Mouse (Mus musculus) testis, postnatal 10 days (tissue): ENCODE data around the gene Zfp872.
A peak's percentile ranks its signal among the peaks of the same experiment; 100 is the strongest.
"Not testable (repeated sequence)": the region's sequence is repeated elsewhere in the genome, so short reads cannot be mapped to it uniquely, and the experiment has no call there.

Experiments used
- DNase-seq: peaks from one replicate; pipeline ENCODE4 v3.0.0; 2021; ENCODE audit warnings: low spot score

The Zfp872 gene

DNA sequence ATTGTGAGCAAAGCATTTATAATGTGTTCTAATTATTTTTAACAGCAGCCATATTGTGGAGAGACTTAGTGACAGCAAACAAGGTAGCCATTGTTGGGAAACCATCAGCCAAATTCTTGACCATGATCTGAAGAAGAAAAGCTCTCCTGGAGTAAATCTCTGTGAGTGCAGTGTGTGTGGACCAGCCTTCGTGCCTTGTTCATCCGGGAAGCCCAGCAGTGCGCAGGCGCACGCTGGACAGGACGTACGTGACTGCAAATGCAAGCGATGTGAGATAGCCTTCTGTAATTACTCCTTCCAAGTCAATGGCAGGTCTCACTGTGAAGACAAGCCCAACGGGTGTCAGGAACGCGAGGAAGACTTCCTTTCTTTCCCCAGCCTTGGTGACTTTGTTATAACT is 18.6 kb upstream of the Zfp872 start:
- no peak for DNase-seq

DNA sequence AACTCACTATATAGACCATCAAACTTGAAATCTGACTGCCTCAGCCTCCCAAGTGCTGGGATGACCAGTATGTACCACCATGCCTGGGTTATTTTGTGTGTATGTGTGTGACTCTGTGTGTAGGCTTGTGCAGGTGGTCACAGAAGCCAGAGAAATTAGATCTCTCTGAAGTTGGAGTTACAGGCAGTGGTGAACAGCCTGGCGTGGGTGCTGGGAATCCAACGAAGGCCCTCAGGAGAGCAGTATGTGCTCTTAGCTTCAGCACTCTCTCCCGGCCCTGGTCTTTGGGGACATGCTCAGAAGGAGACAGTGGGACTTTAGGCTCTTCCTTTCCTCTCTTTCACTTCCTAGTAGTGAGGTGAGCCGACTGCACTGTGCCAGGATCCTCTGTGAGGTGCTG is 15.6 kb upstream of the Zfp872 start:
- DNase-seq, result no peak

- no peak for DNase-seq
Observed at GRCm38 (mm10) chr9:22196412-22196811, 8.5 kb downstream of the Zfp872 start.

DNA sequence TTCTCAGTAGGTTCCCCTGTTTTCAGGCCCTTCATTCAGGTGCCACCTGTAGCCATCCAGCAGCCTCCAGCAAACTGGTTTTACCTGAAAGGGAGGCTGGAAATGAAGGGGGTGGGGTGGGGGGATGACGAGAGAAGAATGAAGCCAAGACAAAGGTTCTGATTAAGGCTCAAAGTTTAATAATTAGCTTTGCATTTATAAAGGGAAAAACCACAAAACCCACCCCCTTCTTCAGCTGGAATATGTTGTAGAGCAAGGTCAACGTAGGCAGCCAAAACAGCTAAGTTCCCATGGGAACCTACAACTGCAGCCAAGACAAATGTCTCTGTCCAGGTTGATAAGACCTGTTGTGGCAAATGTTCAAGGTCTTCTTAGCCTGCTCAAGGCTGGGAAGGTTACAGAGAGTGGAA is 25.9 kb downstream of the Zfp872 start:
- no peak for DNase-seq

GRCm38 (mm10) chr9:22214549-22214948 is 26.7 kb downstream of the Zfp872 start:
- no peak for DNase-seq

- DNase-seq, result no peak
Observed at GRCm38 (mm10) chr9:22216705-22217104, 28.8 kb downstream of the Zfp872 start.

- DNase-seq, result no peak
Observed at GRCm38 (mm10) chr9:22217858-22218493, 30.1 kb downstream of the Zfp872 start.

DNA sequence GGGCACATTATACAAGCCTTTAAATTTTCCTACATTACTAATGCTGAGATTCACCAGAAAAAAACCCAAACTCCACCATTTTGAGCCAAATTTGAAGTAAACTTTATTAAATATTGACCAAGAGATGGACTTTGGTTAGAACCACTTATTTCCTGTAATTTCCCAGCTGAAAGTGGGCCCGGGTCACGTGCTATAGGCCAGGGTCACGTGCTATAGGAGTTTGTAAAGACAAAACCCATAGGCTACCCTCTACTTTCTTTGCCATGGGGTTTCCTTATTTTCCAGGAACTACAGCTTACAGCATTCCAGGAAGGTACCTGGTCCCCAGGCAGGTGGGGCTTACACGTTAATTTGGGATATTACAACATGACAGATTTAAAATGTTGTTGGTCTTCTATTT is 36.2 kb downstream of the Zfp872 start:
- no peak for DNase-seq

DNA sequence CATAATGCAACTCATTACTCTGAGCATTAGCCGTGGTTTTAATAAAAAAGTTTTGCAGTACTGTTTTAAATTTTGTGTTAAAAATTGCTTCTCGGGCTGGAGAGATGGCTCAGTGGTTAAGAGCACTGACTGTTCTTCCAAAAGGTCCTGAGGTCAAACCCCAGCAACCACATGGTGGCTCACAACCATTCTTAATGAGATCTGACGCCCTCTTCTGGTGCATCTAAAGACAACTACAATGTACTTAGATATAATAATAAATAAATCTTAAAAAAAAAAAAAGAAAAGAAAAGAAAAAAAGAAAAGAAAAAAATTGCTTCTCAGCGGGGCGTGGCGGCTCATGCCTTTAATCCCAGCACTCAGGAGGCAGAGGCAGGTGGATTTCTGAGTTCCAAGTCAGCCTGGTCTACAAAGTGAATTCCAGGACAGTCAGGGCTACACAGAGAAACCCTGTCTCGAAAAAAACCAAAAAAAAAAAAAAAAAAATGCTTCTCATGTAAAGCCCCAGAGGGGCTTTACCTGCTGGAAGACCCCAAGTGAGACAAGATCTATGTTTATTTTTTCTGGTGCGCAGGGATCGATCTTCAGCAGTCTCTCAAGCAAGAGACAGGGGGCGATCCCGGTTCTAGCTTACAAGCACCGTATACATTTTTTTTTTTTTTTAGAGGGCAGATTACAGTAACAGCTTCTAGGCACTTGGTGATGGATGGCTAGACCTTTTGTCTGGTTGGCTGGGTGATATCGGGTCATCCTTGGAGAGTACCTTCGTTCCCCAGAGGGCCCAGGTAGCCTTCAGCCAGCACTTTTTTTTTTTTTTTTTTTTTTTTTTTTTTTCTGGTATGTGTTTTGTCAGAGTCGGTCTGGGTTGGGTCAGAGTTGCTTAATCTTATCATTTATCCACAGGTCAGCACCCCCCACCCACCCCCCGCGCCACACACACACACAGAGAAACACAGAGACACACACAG is 36.9 kb downstream of the Zfp872 start:
- no peak for DNase-seq

DNA sequence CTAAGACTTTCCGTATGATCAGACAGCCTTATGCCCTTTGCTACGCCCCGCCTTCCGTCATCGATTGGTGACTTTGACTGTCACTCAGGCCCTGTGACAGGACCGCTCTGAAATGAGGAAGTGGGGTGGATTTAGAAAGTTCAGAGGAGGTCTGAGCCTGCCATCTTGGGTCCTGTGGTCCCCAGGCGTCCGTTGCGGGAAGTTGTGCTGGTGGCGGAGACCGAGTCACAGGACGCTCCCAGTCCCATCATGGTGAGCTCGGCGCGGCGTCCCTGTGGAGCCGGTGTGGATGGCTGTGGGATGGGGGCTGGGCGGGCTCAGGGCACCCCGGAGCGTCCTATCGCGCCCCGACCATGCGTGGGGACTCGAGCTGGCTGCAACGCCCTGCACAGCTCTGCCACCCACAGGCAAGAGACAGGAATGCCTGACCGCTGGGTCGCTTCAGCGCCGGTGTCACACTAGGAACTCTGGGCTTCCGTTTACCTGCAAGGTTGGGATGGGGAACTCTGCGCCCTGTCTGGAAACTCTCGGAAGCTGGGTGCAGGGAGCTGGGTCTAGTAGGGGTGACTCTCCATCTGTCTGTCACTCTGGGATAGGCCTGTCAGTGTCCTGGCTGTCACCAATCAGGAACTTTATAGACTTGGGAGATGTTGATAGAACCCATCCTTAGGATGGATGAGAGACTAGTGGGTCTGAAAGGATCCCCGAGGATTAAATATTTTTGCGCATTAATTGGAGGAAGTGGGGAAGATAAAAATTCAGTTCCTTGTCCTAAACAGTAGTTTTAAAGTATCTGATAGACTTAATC is 37.9 kb downstream of the Zfp872 start, which contains the start of gene Zfp809:
Gene Zfp809 (plus strand): TSS at position 134 of the 808 bp plus-strand sequence.
- peak; percentile 98 for DNase-seq

DNA sequence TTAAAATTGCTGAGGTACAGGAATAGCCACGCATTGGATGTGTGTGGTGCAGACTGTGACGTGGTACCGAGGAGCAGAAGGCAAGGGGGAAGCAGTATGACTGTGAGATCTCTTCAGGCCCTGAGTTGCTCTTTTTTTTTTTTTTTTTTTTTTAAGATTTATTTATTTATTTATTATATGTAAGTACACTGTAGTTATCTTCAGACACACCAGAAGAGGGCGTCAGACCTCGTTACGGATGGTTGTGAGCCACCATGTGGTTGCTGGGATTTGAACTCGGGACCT is 38.4 kb downstream of the Zfp872 start:
- DNase-seq, result not testable (repeated sequence)

GRCm38 (mm10) chr9:22226846-22227245 is 39.0 kb downstream of the Zfp872 start:
- DNase-seq, result peak; percentile 46

DNA sequence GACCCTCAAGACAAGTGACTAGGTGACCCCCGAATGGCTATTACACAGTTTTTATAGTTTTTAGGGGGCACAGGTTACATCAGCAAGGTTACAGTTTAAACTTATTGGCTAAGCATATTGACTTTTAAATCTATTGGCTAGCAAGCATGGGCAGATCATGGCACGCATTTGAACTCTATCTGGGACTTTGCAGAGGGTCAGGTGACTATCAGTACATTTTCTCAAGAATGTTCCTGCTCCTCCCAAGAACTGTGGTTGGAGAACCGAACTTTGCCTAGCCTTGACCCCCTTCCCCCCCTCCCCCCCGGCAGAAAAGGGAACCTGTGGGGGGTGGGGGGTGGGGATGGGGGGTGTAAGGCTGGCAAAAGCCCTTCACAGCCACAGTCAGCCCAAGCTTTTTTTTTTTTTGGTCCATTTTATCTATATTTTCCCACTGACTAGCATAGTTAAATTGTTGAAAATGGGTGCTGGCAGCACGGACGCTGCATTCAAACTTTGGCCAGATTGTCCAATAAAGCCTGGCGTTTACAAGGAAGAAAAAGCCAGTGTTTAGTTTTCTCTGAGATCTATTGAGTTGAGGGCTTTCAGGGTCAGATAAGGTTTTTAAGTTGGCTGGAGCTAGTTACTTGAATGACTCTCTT is 41.6 kb downstream of the Zfp872 start:
- no peak for DNase-seq

- DNase-seq, result no peak
Observed at GRCm38 (mm10) chr9:22230061-22230460, 42.2 kb downstream of the Zfp872 start.

DNA sequence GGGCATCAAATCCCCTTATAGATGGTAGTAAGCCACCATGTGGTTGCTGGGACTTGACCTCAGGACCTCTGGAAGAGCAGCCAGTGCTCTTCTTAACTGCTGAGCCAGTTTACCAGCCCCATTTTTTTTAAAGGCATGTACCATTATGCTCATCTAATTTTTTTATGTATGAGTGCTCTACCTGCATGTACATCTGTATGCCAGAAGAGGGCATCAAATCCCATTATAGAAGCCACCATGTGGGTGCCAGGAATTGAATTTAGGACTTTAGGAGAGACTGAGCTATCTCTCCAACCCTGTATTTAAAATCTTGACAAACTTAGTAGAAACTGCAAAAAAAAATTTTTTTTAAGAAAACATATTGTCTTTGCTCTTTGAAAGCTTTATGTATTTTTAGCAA is 42.7 kb downstream of the Zfp872 start:
- no peak for DNase-seq

DNA sequence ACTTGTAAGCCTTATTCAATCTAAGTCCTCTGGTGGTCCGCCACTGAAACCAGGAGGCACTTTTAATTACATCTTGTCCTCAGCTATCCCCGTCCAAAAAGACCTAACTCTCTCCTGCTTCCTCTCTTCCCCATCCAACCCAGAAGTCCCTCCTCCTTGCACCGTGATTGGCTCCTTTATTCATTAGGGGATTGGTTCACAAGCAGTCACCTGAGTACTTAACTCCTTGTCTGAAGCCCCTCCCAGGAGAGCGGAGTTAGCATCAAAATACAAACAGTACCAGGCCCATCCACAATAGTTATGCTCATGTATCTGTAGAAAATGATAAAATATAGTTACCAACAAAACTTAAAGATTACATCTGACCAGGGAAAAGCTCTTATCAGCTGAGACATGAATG is 52.1 kb downstream of the Zfp872 start:
- DNase-seq, result no peak

DNA sequence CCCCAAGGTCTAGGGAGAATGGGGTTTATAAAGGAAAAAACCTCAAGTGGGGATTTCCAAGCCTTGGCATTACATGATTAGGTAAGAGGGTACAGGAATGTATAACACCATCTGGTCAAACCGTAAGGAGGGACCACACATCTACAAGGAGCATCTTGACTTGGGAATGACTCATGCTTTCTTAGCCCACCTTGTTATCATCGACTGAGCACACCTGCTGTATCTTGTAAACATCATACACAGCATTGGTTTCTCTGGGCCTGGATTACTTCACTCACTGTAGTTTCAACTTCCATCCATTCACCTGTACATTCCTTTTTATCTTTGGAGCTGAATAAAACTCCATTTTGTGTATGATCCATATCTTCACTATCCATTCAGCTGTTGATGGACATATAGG is 56.4 kb downstream of the Zfp872 start:
- DNase-seq, result no peak
